Mouse (Mus musculus): Measurements from ENCODE around the gene Rad23b. TPM values are rescaled to one million over a fixed set of nuclear protein-coding genes. Genes with fewer than 3 reads are reported as not detected.
A peak's percentile ranks its signal among the peaks of the same experiment; 100 is the strongest.
"Not testable (repeated sequence)": the region's sequence is repeated elsewhere in the genome, so short reads cannot be mapped to it uniquely, and the experiment has no call there.

The Rad23b gene
- 100 to 1,000 TPM; 182 to 203 (median 189) TPM for total RNA-seq (2022)

GRCm38 (mm10) chr4:55349452-55350218 is at the start of gene Rad23b:
Gene Rad23b, plus strand, starts transcription at chr4:55350043.
- peak; percentile 99 to 100 for DNase-seq (ENCODE audit: low spot score in 2 of 2)

GRCm38 (mm10) chr4:55304121-55304520 is 45.7 kb upstream of the Rad23b start:
- DNase-seq (ENCODE audit: low spot score in 2 of 2) = no peak

- DNase-seq (ENCODE audit: low spot score in 2 of 2) = no peak
Measured at GRCm38 (mm10) chr4:55306636-55307035, 43.2 kb upstream of the Rad23b start.

- DNase-seq (ENCODE audit: low spot score in 2 of 2) = no peak
Measured at GRCm38 (mm10) chr4:55316726-55317125, 33.1 kb upstream of the Rad23b start.

GRCm38 (mm10) chr4:55318350-55318749 is 31.5 kb upstream of the Rad23b start:
- DNase-seq (ENCODE audit: low spot score in 2 of 2) = not testable (repeated sequence)

GRCm38 (mm10) chr4:55325786-55326518 is 23.9 kb upstream of the Rad23b start:
- peak in 1 of 2 experiments; percentile 54 for DNase-seq (ENCODE audit: low spot score in 2 of 2)

GRCm38 (mm10) chr4:55327508-55327907 is 22.3 kb upstream of the Rad23b start:
- no peak for DNase-seq (ENCODE audit: low spot score in 2 of 2)

- no peak for DNase-seq (ENCODE audit: low spot score in 2 of 2)
Measured at GRCm38 (mm10) chr4:55328471-55328870, 21.4 kb upstream of the Rad23b start.

GRCm38 (mm10) chr4:55328928-55329327 is 20.9 kb upstream of the Rad23b start:
- DNase-seq (ENCODE audit: low spot score in 2 of 2) = not testable (repeated sequence)

- peak in 1 of 2 experiments; percentile 60 for DNase-seq (ENCODE audit: low spot score in 2 of 2)
Measured at GRCm38 (mm10) chr4:55329621-55330346, 20.1 kb upstream of the Rad23b start.

GRCm38 (mm10) chr4:55335030-55335770 is 14.6 kb upstream of the Rad23b start:
- no peak for DNase-seq (ENCODE audit: low spot score in 2 of 2)

- DNase-seq (ENCODE audit: low spot score in 2 of 2) = no peak
Measured at GRCm38 (mm10) chr4:55338905-55339304, 10.9 kb upstream of the Rad23b start.

GRCm38 (mm10) chr4:55339388-55339787 is 10.5 kb upstream of the Rad23b start:
- no peak for DNase-seq (ENCODE audit: low spot score in 2 of 2)

GRCm38 (mm10) chr4:55341797-55342196 is 8.0 kb upstream of the Rad23b start:
- DNase-seq (ENCODE audit: low spot score in 2 of 2) = no peak

- DNase-seq (ENCODE audit: low spot score in 2 of 2) = no peak
Measured at GRCm38 (mm10) chr4:55342602-55343001, 7.2 kb upstream of the Rad23b start.

GRCm38 (mm10) chr4:55343287-55343686 is 6.6 kb upstream of the Rad23b start:
- no peak for DNase-seq (ENCODE audit: low spot score in 2 of 2)

GRCm38 (mm10) chr4:55348759-55349451 is 938 bp upstream of the Rad23b start:
- DNase-seq (ENCODE audit: low spot score in 2 of 2) = no peak

- DNase-seq (ENCODE audit: low spot score in 2 of 2) = peak in 1 of 2 experiments; percentile 31
Measured at GRCm38 (mm10) chr4:55350219-55350931, 532 bp downstream of the Rad23b start.

- no peak for DNase-seq (ENCODE audit: low spot score in 2 of 2)
Measured at GRCm38 (mm10) chr4:55351037-55351436, 1.2 kb downstream of the Rad23b start.

- no peak for DNase-seq (ENCODE audit: low spot score in 2 of 2)
Measured at GRCm38 (mm10) chr4:55351860-55352259, 2.0 kb downstream of the Rad23b start.

Data from left cerebral cortex, adult 8-10 months (tissue).